Mouse (Mus musculus) c-Kit-negative CD71-positive TER-119-positive erythroid progenitor cells, embryonic 14.5 days (primary cell): ENCODE results near the gene Fbxl4.
"Not testable (repeated sequence)": the region's sequence is repeated elsewhere in the genome, so short reads cannot be mapped to it uniquely, and the experiment has no call there.

ENCODE experiments used
- DNase-seq: peaks from one replicate; pipeline ENCODE4 v3.0.0-alpha.2; 2013; ENCODE audit warnings: low read depth, low spot score

Fbxl4 gene

GRCm38 (mm10) chr4:22357266-22357930, at the start of gene Fbxl4:
Fbxl4 (plus strand) TSS chr4:22357543.
- DNase-seq: peak; percentile 70

DNA sequence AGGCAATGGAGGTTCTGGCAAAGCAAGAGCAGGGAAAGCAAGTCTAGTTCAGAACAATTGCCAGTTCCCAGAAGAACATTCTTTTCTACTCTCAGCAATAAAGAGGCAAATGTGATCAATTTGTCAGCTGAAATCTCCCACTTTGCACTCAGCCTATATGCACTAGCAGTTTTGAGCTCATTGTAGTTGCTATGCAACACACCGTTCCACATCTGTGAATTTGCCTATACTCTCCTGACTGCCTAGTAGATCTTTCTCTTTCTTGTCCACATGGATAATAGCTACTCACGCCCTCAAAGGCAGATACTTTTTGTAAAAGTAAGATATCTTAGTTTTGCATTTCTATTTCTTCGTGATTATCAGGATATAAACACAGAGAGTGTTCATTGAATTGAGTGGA, 42.8 kb upstream of the Fbxl4 start:
- no peak for DNase-seq

DNA sequence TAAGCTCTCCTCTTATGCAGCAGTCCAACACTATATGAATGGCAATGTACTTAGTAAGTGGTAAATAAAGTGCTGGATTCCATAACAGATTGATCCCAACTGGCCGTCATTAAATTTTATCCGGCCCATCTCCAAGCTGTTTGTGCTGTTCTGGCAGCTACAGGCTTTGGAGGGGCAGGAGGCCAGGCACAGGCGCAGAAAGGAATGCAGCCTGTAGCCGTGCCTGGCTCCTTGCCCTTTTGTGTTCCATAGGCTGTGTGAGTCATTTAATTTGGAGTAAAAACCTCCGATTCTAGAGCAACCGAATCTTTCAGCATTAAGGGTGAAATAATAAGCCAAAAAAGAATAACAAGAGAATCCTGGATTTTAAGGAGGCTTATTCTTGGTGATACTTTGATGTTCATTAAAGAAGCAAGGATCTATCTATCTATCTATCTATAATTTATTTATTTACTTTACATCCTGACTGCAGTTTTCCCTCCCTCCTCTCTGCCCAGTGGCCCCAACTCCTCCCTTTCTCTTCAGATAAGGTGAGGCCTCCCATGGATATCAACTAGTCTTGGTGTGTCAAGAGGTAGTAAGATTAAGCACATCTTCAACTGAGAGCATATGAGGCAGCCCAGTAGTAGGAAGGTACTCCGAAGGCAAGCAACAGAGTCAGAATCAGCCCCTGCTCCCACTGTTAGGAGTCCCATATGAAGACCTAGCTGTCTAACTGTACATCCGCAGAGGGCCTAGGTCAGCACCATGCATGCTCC, 14.3 kb upstream of the Fbxl4 start:
- no peak for DNase-seq

GRCm38 (mm10) chr4:22349086-22349485, 8.3 kb upstream of the Fbxl4 start:
- DNase-seq: not testable (repeated sequence)

GRCm38 (mm10) chr4:22357931-22358300, 573 bp downstream of the Fbxl4 start:
- no peak for DNase-seq

DNA sequence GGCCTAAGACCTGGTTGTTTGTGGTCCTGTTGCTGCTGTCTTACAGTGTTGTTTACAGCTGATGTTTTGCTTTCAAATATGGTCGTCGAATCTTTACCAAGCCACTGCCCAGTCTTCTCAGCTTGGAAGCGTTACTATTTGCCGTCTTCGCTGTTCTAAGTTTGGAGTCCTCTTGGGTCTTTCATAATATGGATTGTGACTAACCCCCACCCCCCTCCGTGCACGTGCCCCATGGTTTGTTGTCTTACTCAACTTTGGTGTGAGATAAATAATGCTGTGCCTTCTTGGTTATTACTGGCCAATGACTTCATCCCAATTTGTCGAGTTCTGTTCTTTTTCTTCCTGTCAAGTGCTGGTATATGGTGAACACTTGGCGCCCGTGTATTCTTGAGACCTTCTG, 1.1 kb downstream of the Fbxl4 start:
- no peak for DNase-seq

- no peak for DNase-seq
Measured at GRCm38 (mm10) chr4:22367368-22367767, 10.0 kb downstream of the Fbxl4 start.

DNA sequence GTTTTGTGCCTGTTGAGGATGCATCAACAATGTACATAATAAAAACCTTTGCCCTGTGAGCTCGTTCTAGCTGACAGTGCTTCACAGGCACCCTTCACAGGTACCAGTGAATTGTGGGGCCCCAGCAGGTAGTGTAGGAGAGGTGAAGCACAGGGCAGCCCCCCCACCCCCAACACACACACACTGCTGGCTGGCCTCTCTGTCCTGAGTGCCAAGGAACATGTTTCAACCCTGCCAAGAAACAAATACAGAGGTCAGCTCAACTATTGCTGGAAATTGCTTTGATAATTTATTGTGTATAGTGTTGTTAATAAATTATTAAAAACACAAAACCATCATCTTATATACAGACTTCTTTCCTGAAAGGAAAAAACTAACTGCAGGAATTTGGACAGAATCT, 21.2 kb downstream of the Fbxl4 start:
- DNase-seq: no peak

- no peak for DNase-seq
Measured at GRCm38 (mm10) chr4:22380646-22381045, 23.3 kb downstream of the Fbxl4 start.

- DNase-seq: no peak
Measured at GRCm38 (mm10) chr4:22383528-22384265, 26.4 kb downstream of the Fbxl4 start.

DNA sequence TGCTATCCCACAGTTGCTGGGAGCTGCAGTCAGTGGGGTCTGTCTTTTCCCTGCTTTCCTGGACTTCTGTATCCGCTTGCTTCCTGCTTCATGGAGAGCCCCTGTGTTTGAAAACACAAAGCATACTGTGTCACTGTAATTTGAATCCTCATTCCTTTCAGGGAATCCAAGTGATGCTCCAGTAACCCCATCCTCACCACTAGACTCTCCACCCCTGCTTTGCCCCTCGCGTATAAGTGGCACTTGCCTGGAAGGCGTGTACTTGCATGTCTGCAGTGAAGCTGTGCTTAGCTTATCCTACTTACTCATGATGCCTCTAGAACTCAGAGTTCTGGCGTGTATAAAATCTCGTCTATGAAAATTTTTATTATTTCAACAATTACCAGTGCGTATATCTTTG, 32.7 kb downstream of the Fbxl4 start:
- no peak for DNase-seq

DNA sequence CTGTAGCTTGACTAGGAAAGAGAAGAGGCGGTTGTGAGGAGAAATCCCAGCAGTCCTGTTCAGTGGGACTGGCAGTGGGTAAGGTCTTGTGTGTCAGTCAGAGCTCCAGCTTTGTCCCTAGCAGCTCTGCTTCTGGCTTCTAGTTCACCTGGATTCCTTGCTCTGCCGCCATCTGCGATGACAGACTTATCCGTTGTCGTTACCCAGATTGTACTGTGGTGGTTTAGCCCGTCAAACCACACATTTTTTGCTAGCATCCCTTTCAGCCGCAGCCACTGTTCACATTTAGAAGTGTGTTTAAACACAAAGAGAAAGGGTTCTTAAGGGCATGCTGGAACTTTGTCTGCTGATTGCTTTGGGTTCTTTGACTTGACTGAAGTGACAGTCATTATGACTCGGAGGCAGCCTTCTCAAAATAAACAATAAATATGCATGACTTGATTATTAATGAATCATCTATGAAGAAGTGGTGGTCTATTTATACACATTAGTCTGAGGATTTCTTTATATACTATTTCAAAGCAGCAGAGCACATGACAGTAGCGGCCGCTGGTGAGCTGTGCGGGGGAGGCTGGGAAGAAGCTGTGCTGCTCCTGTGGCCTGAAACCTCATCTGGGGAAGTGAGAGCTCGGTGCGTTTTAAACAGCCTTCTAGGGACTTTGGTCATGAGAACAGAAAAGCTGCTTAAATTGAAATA, 35.6 kb downstream of the Fbxl4 start:
- no peak for DNase-seq

- DNase-seq: no peak
Measured at GRCm38 (mm10) chr4:22395404-22395803, 38.1 kb downstream of the Fbxl4 start.

DNA sequence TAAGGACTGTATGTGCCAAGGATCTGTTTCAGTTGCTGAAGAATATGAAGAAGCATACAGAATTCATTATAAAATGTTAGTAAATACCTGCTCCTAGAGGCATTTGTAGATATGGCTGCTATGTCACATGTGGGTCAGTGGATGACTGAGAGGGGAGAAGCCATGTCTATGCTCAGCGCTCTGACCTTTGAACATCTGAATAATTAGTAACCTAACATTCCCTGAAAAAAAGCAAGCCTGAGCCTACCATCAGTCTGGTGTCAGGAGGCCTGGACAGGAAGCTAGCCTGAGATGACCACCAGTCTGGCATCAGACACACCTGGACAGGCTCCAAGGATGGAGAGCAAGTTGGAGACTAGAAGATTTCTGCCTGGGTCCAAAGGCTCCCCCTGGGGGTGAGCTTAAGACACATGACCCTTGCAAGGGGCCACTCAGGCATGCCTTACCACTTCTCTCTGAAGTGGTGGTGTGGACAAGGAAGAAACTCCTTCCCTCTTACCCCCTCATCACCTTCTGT, 39.2 kb downstream of the Fbxl4 start:
- DNase-seq: no peak

- DNase-seq: no peak
Measured at GRCm38 (mm10) chr4:22397003-22397402, 39.7 kb downstream of the Fbxl4 start.

GRCm38 (mm10) chr4:22402032-22402431, 44.7 kb downstream of the Fbxl4 start:
- no peak for DNase-seq

GRCm38 (mm10) chr4:22402930-22403329, 45.6 kb downstream of the Fbxl4 start:
- no peak for DNase-seq

- no peak for DNase-seq
Measured at GRCm38 (mm10) chr4:22420627-22421026, 63.3 kb downstream of the Fbxl4 start.

- no peak for DNase-seq
Measured at GRCm38 (mm10) chr4:22422400-22422799, 65.1 kb downstream of the Fbxl4 start.

- no peak for DNase-seq
Measured at GRCm38 (mm10) chr4:22428150-22428549, 70.8 kb downstream of the Fbxl4 start.

DNA sequence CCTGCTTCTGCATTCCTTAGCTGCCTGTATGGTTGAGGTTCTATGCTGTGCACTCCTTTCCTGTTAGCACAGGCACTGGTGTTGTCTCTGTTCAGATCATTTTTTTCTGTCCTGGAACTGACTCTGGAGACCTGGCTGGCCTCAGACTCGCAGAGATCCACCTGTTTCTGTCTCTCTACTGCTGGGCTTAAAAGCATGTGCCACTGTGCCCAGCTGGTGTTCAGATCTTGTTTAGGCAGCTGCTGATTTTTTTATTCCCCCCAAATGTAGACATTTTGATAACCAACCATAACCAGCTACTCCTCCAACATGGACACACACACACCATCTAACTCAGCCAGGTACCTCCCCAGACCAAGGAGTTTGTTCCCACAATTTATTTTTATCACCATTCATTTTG, 112.2 kb downstream of the Fbxl4 start:
- DNase-seq: no peak
